Mouse (Mus musculus) kidney, postnatal 14 days (tissue): Measurements from ENCODE around the gene Pfkfb2.

Experiments
- DNase-seq: peaks from one replicate; pipeline ENCODE4 v3.0.0; 2022; ENCODE audit warnings: mixed read lengths

Pfkfb2 gene

GRCm38 (mm10) chr1:130737411-130737881 is 8.4 kb upstream of the Pfkfb2 start:
- no peak for DNase-seq

DNA sequence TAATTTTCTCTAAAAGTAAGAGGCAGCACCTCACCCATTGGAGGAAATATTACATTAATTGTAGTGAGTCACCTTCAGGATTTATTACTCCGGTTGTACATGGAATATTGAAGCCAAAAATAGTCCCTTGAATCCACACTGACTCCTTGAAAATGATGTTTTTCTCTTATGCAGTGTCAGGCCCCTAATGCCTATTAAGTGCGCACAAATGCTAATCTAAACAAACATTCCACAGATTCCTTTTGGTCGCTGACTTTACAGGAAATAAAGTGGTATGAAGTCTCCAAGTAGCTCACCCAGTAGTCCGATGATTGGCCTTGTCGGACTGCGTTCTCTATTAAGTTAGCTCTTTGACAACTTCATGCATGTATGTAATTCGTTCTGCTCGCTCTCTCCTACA is 5.8 kb upstream of the Pfkfb2 start:
- DNase-seq: peak; percentile 14

DNA sequence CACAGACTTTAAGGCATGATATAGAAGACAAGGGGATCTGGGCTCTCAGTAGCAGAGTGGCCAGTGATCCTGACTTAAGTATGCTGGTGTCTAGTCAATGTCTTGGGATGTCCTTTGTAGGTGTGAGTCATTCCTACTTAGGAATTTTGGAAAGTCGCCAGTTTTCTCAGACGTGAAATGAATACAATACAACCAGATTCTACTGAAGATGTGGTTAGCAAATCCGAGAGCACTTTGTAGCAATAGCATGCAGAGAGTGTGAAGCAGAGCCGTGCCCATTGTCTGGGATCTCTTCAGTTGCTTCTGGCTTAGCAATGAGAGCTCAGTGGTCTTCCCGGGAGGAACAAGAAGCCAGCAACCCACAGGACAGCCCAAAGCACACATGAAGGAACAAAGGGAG is 5.4 kb upstream of the Pfkfb2 start:
- DNase-seq: peak; percentile 47

DNA sequence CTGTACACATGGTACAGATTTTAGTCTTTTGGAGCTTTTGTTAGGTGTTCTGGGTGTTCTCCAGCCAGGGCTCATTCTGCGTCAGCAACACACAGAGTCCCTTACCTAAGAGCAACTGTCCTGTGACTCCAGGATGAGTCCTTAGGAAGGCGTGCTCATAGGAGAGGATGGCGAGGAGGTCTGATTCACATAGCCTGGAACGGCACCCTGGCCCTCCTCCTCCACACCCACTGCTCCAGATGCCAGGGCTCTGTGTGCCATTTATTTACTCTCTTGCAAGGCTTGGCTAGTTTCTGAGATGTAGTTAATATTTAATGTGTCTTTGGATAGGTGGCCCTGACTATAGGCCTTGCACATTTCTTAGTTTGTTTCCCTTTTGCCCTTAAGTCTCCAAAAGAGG is 4.6 kb upstream of the Pfkfb2 start:
- DNase-seq: peak; percentile 79

- no peak for DNase-seq
Observed at GRCm38 (mm10) chr1:130732706-130733658, 3.9 kb upstream of the Pfkfb2 start.

GRCm38 (mm10) chr1:130731741-130732337 is 2.8 kb upstream of the Pfkfb2 start, which contains the start of gene AA986860:
AA986860 (plus strand) TSS chr1:130731976.
- DNase-seq: peak; percentile 75

- DNase-seq: no peak
Observed at GRCm38 (mm10) chr1:130728708-130729107, 345 bp downstream of the Pfkfb2 start.

DNA sequence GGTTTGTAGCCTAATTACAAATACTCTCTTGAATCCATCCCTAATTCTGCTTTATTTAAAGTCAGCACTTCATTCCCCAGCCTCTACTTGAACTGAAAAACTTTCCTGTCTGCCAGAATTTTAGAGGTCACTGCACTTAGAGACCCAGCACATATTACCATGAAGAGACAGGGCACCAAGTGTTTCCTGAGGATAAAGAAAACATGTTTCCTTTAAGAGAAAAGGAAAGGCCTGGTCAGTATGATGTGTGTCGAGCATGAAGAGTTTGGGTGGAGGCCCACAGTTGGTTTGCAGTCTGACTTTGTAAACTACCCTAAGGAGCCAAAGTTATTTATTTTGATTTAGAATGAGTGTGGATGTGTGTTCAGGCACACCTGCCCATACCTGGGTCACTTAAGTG is 983 bp downstream of the Pfkfb2 start:
- no peak for DNase-seq

DNA sequence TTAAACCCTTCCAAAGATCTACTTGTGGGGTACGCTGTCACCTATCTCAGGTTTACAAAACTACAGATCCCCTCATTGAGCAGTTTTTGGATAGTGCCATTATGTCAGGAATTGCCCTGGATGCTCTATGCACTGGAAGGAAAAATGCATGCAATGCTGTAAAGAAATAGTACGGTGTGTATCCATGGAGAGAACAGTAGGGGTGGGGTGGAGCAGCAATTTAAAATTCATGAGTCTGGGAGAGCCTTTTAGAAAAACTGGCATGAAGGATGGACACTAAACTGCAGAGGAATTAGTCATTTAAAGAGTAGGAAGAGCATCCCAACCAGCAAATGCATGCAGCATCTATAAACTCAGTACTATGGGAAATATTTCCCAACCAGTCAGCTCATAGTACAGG is 2.7 kb downstream of the Pfkfb2 start:
- no peak for DNase-seq

- DNase-seq: no peak
Observed at GRCm38 (mm10) chr1:130724206-130724605, 4.8 kb downstream of the Pfkfb2 start.

- peak; percentile 93 for DNase-seq
Observed at GRCm38 (mm10) chr1:130717291-130717871, 11.7 kb downstream of the Pfkfb2 start, which contains the start of gene Yod1. Yod1 (plus strand) TSS chr1:130717327.

DNA sequence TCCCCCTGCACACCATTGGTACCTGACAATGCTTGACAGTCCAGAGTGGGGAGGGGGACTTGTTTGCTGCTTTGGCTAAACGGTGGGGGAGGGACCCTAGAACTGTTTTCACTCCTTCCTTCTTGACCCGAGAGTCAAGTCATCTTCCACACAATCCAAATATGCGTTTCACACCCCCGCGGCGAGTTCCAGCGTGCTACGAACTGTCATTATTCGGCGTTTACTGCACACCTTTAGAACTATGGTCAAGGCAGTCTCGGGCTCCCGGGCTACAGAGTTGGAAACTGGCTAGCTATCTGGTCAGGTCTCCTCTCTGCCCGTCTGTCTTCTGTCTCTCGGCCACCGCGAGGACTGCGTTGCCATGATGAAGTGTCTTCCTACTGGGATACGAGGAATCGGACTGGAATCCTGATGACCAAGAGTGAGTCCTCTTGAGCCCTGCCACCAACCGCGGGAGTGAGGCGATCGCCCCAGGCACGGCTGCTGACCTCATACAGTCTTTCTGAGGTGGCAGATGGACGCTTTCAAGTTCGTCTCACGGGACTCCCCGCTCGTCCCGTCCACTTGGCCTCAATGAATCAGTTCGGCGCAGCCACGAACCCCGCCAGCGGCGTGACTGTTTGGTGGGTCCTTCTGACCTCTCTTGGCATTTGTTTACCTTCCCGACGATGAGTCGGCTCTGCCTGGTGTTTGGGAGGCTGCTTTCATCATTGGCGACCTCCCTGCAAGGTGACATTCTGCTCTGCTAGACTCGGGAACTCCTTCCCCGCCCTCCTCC is 12.4 kb downstream of the Pfkfb2 start:
- DNase-seq: peak; percentile 56

GRCm38 (mm10) chr1:130716218-130716512 is 12.9 kb downstream of the Pfkfb2 start:
- no peak for DNase-seq

GRCm38 (mm10) chr1:130715561-130716217 is 13.4 kb downstream of the Pfkfb2 start, which contains the start of gene Gm29427:
Gm29427 (minus strand) TSS chr1:130715799.
- DNase-seq: peak; percentile 97

GRCm38 (mm10) chr1:130714046-130714445 is 15.0 kb downstream of the Pfkfb2 start:
- DNase-seq: no peak

DNA sequence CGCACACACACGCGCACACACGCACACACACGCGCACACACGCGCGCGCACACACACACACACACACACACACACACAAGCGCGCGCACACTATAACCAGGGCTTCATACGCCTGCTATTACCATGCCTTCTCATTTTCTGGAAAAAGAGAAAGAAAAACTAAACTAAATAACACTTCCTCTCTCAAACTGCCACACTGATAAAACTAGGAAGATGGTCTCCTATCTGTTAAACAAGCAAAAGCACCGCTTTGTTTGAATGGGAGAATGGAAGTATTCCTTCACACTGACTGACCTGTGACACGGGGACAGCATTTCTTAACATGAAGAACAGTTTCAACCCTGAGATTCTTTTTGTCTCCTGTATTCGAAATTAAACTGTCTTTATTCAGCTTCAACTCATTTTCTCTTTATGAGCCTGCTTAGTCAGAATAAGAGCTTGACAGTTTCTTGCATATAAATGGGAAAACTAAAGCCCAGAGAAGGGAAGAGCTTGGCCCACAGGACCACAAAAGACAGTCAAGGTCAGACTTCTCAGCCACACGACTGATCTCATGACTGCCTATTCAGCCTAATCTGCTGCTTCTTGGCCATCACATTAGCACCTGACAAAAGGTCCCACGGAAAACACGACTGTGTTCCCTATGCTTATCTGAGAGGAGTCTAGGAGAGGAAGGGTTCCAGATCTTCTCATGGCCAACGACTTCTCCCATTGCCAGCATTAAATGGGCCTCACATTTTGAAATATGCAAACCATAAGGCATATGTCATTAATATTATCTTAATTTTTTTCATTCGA is 18.6 kb downstream of the Pfkfb2 start:
- DNase-seq: no peak

- no peak for DNase-seq
Observed at GRCm38 (mm10) chr1:130703613-130704012, 25.4 kb downstream of the Pfkfb2 start.

DNA sequence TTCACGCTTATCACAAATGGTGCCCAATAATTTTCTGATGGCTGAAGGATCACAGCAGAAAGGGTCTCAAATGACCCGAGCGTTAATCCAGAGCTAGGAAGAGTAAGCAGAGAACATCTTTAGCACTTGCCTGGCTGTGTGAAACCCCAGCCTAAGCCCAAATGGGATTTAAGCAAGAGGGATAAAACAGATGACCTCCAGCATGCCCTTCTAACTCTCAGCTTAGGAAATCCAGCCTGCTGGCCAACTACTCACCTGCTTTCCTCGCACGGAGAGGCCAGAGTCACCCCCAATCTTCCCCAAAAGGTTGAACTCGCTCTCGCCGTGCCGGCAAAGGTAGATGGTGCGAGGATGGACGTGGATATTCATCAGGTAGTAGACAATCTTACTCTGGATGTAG is 27.1 kb downstream of the Pfkfb2 start:
- DNase-seq: no peak

- DNase-seq: no peak
Observed at GRCm38 (mm10) chr1:130699937-130700633, 29.0 kb downstream of the Pfkfb2 start.

DNA sequence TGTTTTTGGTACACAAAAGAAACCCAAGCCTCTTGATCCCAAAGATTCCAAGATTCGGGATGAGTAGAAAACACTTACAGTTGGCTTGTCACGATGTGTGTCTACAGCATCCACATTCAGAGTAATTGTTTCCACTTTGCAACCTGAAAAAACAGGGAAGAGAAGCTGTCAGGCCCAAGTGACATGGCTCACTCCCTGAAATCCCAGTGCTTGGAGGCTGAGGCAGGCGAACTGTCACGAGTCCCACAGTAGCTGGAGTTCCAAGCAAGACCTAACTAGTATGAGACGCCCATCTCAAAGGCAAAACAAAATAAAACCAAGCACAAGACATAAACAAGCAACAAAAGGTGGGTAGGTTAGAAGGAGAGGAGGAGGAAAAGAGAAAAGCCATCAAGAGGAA is 30.5 kb downstream of the Pfkfb2 start:
- no peak for DNase-seq

- DNase-seq: no peak
Observed at GRCm38 (mm10) chr1:130683905-130684304, 45.1 kb downstream of the Pfkfb2 start.
